Mouse (Mus musculus): ENCODE measurements around the gene Thap2. TPM values are rescaled to one million over a fixed set of nuclear protein-coding genes. Genes with fewer than 3 reads are reported as not detected.

The Thap2 gene
- 11.5 TPM for polyA plus RNA-seq (2015; fragmentation: Illumina TruSeq; extraction: RNeasy Lipid Tissue Mini Kit (QIAGEN cat#74804); ENCODE audit: low read depth, low replicate concordance)

GRCm38 (mm10) chr10:115384221-115385017, at the start of gene Thap2, which contains the start of gene Zfc3h1:
Thap2 (minus strand) TSS chr10:115384443.
Zfc3h1 (plus strand) TSS chr10:115384959.

GRCm38 (mm10) chr10:115361840-115362622, 22.2 kb downstream of the Thap2 start, which contains the start of gene Tmem19:
Tmem19 (minus strand) TSS chr10:115362501.

Other genes with a start within 250 kb of the Thap2 start
- 14.2 TPM for gene Tph2, start 199.4 kb downstream of the Thap2 start, polyA plus RNA-seq (2015; fragmentation: Illumina TruSeq; extraction: RNeasy Lipid Tissue Mini Kit (QIAGEN cat#74804); ENCODE audit: low read depth, low replicate concordance)
- 44.7 TPM for gene Tbc1d15, start 133.0 kb downstream of the Thap2 start, polyA plus RNA-seq (2015; fragmentation: Illumina TruSeq; extraction: RNeasy Lipid Tissue Mini Kit (QIAGEN cat#74804); ENCODE audit: low read depth, low replicate concordance)
- 48.3 TPM for gene Rab21, start 68.8 kb downstream of the Thap2 start, polyA plus RNA-seq (2015; fragmentation: Illumina TruSeq; extraction: RNeasy Lipid Tissue Mini Kit (QIAGEN cat#74804); ENCODE audit: low read depth, low replicate concordance)
- 27.0 TPM for gene Tmem19, start 21.9 kb downstream of the Thap2 start, polyA plus RNA-seq (2015; fragmentation: Illumina TruSeq; extraction: RNeasy Lipid Tissue Mini Kit (QIAGEN cat#74804); ENCODE audit: low read depth, low replicate concordance)
- gene Zfc3h1, start 516 bp upstream of the Thap2 start, polyA plus RNA-seq (2015; fragmentation: Illumina TruSeq; extraction: RNeasy Lipid Tissue Mini Kit (QIAGEN cat#74804); ENCODE audit: low read depth, low replicate concordance) = 45.9 TPM
- gene A930009A15Rik, start 185.5 kb upstream of the Thap2 start, polyA plus RNA-seq (2015; fragmentation: Illumina TruSeq; extraction: RNeasy Lipid Tissue Mini Kit (QIAGEN cat#74804); ENCODE audit: low read depth, low replicate concordance) = not detected
- 2.8 TPM for gene Lgr5, start 203.3 kb upstream of the Thap2 start, polyA plus RNA-seq (2015; fragmentation: Illumina TruSeq; extraction: RNeasy Lipid Tissue Mini Kit (QIAGEN cat#74804); ENCODE audit: low read depth, low replicate concordance)